Mouse (Mus musculus): ENCODE measurements around the gene Zfp953. TPM values are rescaled to one million over a fixed set of nuclear protein-coding genes. Genes with fewer than 3 reads are reported as not detected.
A peak's percentile ranks its signal among the peaks of the same experiment; 100 is the strongest.
"Not testable (repeated sequence)": the region's sequence is repeated elsewhere in the genome, so short reads cannot be mapped to it uniquely, and the experiment has no call there.

Zfp953 gene
- 0.68 and 0.69 TPM in 2 replicates for polyA plus RNA-seq (2015; fragmentation: Nextera tagmentation; extraction: Ambion mirVana)

GRCm38 (mm10) chr13:67360131-67360744 is at the start of gene Zfp953, which contains the start of gene Gm28044:
Gene Zfp953, minus strand, starts transcription at chr13:67360605.
Gene Gm28044, minus strand, starts transcription at chr13:67360536.
- peak within 1 kb of the TSS; percentile 75 for H3K4me3 ChIP-seq
- peak; percentile 94 for ATAC-seq (ENCODE audit: low FRiP score)
- under 1% methylated on average over 15 of the region's 15 CpGs for WGBS
- H3K27ac ChIP-seq: peak within 1 kb of the TSS; percentile 44; the same call in 1 of the 2 replicates
- H3K9ac ChIP-seq: peak within 1 kb of the TSS; percentile 74
- H3K9me3 ChIP-seq: no peaks in the 10 kb centered on the region
- H3K4me1 ChIP-seq (replicated peaks): peaks cover 10% of the 10 kb centered on the region
- H3K4me2 ChIP-seq: peak within 1 kb of the TSS; percentile 80
- no peaks in the 10 kb centered on the region for H3K27me3 ChIP-seq
- no peaks in the 10 kb centered on the region for H3K36me3 ChIP-seq

GRCm38 (mm10) chr13:67399183-67399903 is 38.9 kb upstream of the Zfp953 start, which contains the start of gene Zfp429:
Gene Zfp429, minus strand, starts transcription at chr13:67399819.
- H3K4me3 ChIP-seq: peak within 1 kb of the TSS; percentile 58
- peak within 1 kb of the TSS; percentile 63 for H3K4me2 ChIP-seq
- 4% methylated on average over 15 of the region's 16 CpGs for WGBS
- H3K36me3 ChIP-seq; H3K9me3 ChIP-seq; H3K4me1 ChIP-seq (replicated peaks); H3K27me3 ChIP-seq; H3K27ac ChIP-seq: not testable (repeated sequence)
- peak; percentile 97 for ATAC-seq (ENCODE audit: low FRiP score)
- peak within 1 kb of the TSS; percentile 66 for H3K9ac ChIP-seq

- not testable (repeated sequence) for H3K4me2 ChIP-seq; H3K27me3 ChIP-seq; H3K27ac ChIP-seq; ATAC-seq (ENCODE audit: low FRiP score); H3K4me1 ChIP-seq (replicated peaks); H3K9me3 ChIP-seq; H3K4me3 ChIP-seq; H3K36me3 ChIP-seq; H3K9ac ChIP-seq
- 59% methylated on average over 3 of the region's 3 CpGs for WGBS
Measured at GRCm38 (mm10) chr13:67376255-67376654, 15.8 kb upstream of the Zfp953 start.

- H3K27ac ChIP-seq; H3K9me3 ChIP-seq; H3K27me3 ChIP-seq; H3K4me1 ChIP-seq (replicated peaks); H3K36me3 ChIP-seq: not testable (repeated sequence)
- WGBS: 23% methylated on average over 15 of the region's 15 CpGs
- Histone ChIP-seq H3K4me3 (peak within 1 kb of the TSS; percentile 39), H3K9ac (peak within 1 kb of the TSS; percentile 61; the same call in 1 of the 2 replicates), H3K4me2 (peak within 1 kb of the TSS; percentile 58)
- peak; percentile 96 for ATAC-seq (ENCODE audit: low FRiP score)
Measured at GRCm38 (mm10) chr13:67375050-67375911, 14.9 kb upstream of the Zfp953 start, which contains the start of the genes Gm28041 and Zfp456. Gene Gm28041, minus strand, starts transcription at chr13:67375733. Gene Zfp456, minus strand, starts transcription at chr13:67375810.

GRCm38 (mm10) chr13:67351854-67352253 is 8.6 kb downstream of the Zfp953 start:
- Histone ChIP-seq H3K27me3 (no peaks in the 10 kb centered on the region), H3K9ac (no peak overlapping the region), H3K4me3 (no peak overlapping the region), H3K4me1 (replicated peaks) (no peaks in the 10 kb centered on the region), H3K36me3 (no peaks in the 10 kb centered on the region), H3K4me2 (no peak overlapping the region), H3K27ac (no peak overlapping the region), H3K9me3 (no peaks in the 10 kb centered on the region)
- ATAC-seq (ENCODE audit: low FRiP score): no peak

GRCm38 (mm10) chr13:67343422-67343821 is 17.0 kb downstream of the Zfp953 start:
- 91% methylated on average over 2 of the region's 2 CpGs for WGBS
- no peaks in the 10 kb centered on the region for H3K4me1 ChIP-seq (replicated peaks)
- H3K4me3 ChIP-seq: no peak overlapping the region
- H3K9ac ChIP-seq: no peak overlapping the region
- H3K27ac ChIP-seq: no peak overlapping the region
- no peaks in the 10 kb centered on the region for H3K27me3 ChIP-seq
- H3K36me3 ChIP-seq: 0 out of 2 replicates have a peak, but pooled peaks cover 8% of the 10 kb centered on the region
- no peak for ATAC-seq (ENCODE audit: low FRiP score)
- no peak overlapping the region for H3K4me2 ChIP-seq
- no peaks in the 10 kb centered on the region for H3K9me3 ChIP-seq

GRCm38 (mm10) chr13:67332877-67333276 is 27.5 kb downstream of the Zfp953 start:
- Histone ChIP-seq H3K9ac (peak overlapping the region; percentile 74), H3K4me1 (replicated peaks) (peaks cover 14% of the 10 kb centered on the region), H3K27ac (no peak overlapping the region), H3K27me3 (no peaks in the 10 kb centered on the region), H3K4me3 (peak overlapping the region; percentile 55), H3K36me3 (no peaks in the 10 kb centered on the region), H3K4me2 (peak overlapping the region; percentile 71), H3K9me3 (no peaks in the 10 kb centered on the region)
- 69% methylated on average over 1 of the region's 1 CpGs for WGBS
- peak; percentile 47; the same call in 1 of the 2 replicates for ATAC-seq (ENCODE audit: low FRiP score)

GRCm38 (mm10) chr13:67332019-67332724 is 28.2 kb downstream of the Zfp953 start, which contains the start of gene Zfp595:
Gene Zfp595, minus strand, starts transcription at chr13:67332570.
- 18% methylated on average over 17 of the region's 17 CpGs for whole genome bisulfite sequencing
- H3K4me2 ChIP-seq: peak within 1 kb of the TSS; percentile 71
- H3K4me3 ChIP-seq: peak within 1 kb of the TSS; percentile 55
- no peaks in the 10 kb centered on the region for H3K27me3 ChIP-seq
- peak within 1 kb of the TSS; percentile 74 for H3K9ac ChIP-seq
- no peak within 1 kb of the TSS for H3K27ac ChIP-seq
- H3K4me1 ChIP-seq (replicated peaks): peaks cover 14% of the 10 kb centered on the region
- peak; percentile 95 for ATAC-seq (ENCODE audit: low FRiP score)
- no peaks in the 10 kb centered on the region for H3K9me3 ChIP-seq
- H3K36me3 ChIP-seq: no peaks in the 10 kb centered on the region

- Histone ChIP-seq H3K27ac (0 out of 2 replicates have a peak overlapping the region, but pooled peaks have one; percentile 52), H3K9me3 (no peaks in the 10 kb centered on the region), H3K36me3 (no peaks in the 10 kb centered on the region), H3K4me2 (peak overlapping the region; percentile 81), H3K27me3 (no peaks in the 10 kb centered on the region), H3K9ac (peak overlapping the region; percentile 61), H3K4me1 (replicated peaks) (peaks cover 8% of the 10 kb centered on the region), H3K4me3 (peak overlapping the region; percentile 70)
- ATAC-seq (ENCODE audit: low FRiP score): peak; percentile 77
- 34% methylated on average over 5 of the region's 5 CpGs for WGBS
Measured at GRCm38 (mm10) chr13:67306718-67307117, 53.7 kb downstream of the Zfp953 start.

GRCm38 (mm10) chr13:67305822-67306672 is 54.4 kb downstream of the Zfp953 start, which contains the start of gene Zfp457:
Gene Zfp457, minus strand, starts transcription at chr13:67306485.
- WGBS: 10% methylated on average over 16 of the region's 16 CpGs
- H3K27ac ChIP-seq: peak within 1 kb of the TSS; percentile 56; the same call in 1 of the 2 replicates
- peak within 1 kb of the TSS; percentile 85 for H3K9ac ChIP-seq
- no peaks in the 10 kb centered on the region for H3K27me3 ChIP-seq
- peak within 1 kb of the TSS; percentile 81 for H3K4me2 ChIP-seq
- ATAC-seq (ENCODE audit: low FRiP score): peak; percentile 100
- H3K9me3 ChIP-seq: no peaks in the 10 kb centered on the region
- peaks cover 8% of the 10 kb centered on the region for H3K4me1 ChIP-seq (replicated peaks)
- no peaks in the 10 kb centered on the region for H3K36me3 ChIP-seq
- peak within 1 kb of the TSS; percentile 70 for H3K4me3 ChIP-seq

Data from hindbrain, embryonic 13.5 days (tissue).